Mouse (Mus musculus) erythroblast, adult 5-6 weeks (primary cell): ENCODE results near the gene Ripor3. TPM values are rescaled to one million over a fixed set of nuclear protein-coding genes. Genes with fewer than 3 reads are reported as not detected.
"Not testable (repeated sequence)": the region's sequence is repeated elsewhere in the genome, so short reads cannot be mapped to it uniquely, and the experiment has no call there.

Source experiments
- ATAC-seq: replicated peaks from 2 replicates; pipeline ENCODE4 v1.8.0; 2016; ENCODE audit warnings: moderate number of reproducible peaks, mild to moderate bottlenecking, moderate TSS enrichment, inconsistent platforms; ENCODE audit not compliant: poor library complexity, low FRiP score, severe bottlenecking
- total RNA-seq, 2 experiments: library from RNA; stranded (forward) in 1 of 2; stranded (reverse) in 1 of 2; fragments of 150-400 nt in 1 of 2; fragments of 200-764, 138-1000 nt in 1 of 2; gene quantifications; 2 replicates each; pipeline versions ENCODE4 v1.2.3 to v1.2.4; 2015 to 2017; ENCODE audit warnings: low replicate concordance in 2 of 2

The Ripor3 gene
- total RNA-seq (2015; ENCODE audit: low replicate concordance) (not detected in 2 replicates), total RNA-seq (2017; ENCODE audit: low replicate concordance) (not detected in 2 replicates)

- no peak for ATAC-seq
Observed at GRCm38 (mm10) chr2:168009936-168010668, at the start of gene Ripor3. Ripor3 (minus strand) TSS chr2:168010618.

- no peak for ATAC-seq
Observed at GRCm38 (mm10) chr2:168059200-168059790, 48.9 kb upstream of the Ripor3 start.

- no peak for ATAC-seq
Observed at GRCm38 (mm10) chr2:168058488-168059199, 48.2 kb upstream of the Ripor3 start.

- ATAC-seq = not testable (repeated sequence)
Observed at GRCm38 (mm10) chr2:168057876-168058275, 47.5 kb upstream of the Ripor3 start.

- no peak for ATAC-seq
Observed at GRCm38 (mm10) chr2:168056666-168056933, 46.2 kb upstream of the Ripor3 start.

GRCm38 (mm10) chr2:168055910-168056665, 45.7 kb upstream of the Ripor3 start:
- ATAC-seq = no peak

GRCm38 (mm10) chr2:168054142-168054541, 43.7 kb upstream of the Ripor3 start:
- ATAC-seq = no peak

- no peak for ATAC-seq
Observed at GRCm38 (mm10) chr2:168052689-168053088, 42.3 kb upstream of the Ripor3 start.

GRCm38 (mm10) chr2:168052156-168052555, 41.7 kb upstream of the Ripor3 start:
- ATAC-seq = no peak

GRCm38 (mm10) chr2:168050000-168050942, 39.9 kb upstream of the Ripor3 start:
- no peak for ATAC-seq

- ATAC-seq = no peak
Observed at GRCm38 (mm10) chr2:168049002-168049635, 38.7 kb upstream of the Ripor3 start.

- ATAC-seq = no peak
Observed at GRCm38 (mm10) chr2:168046467-168046866, 36.0 kb upstream of the Ripor3 start.

- no peak for ATAC-seq
Observed at GRCm38 (mm10) chr2:168045771-168046170, 35.4 kb upstream of the Ripor3 start.

- no peak for ATAC-seq
Observed at GRCm38 (mm10) chr2:168045357-168045756, 34.9 kb upstream of the Ripor3 start.

- ATAC-seq = no peak
Observed at GRCm38 (mm10) chr2:168044681-168045287, 34.4 kb upstream of the Ripor3 start.

- no peak for ATAC-seq
Observed at GRCm38 (mm10) chr2:168042019-168042418, 31.6 kb upstream of the Ripor3 start.

GRCm38 (mm10) chr2:168040751-168041150, 30.3 kb upstream of the Ripor3 start:
- no peak for ATAC-seq

GRCm38 (mm10) chr2:168037063-168037462, 26.6 kb upstream of the Ripor3 start:
- ATAC-seq = no peak
